Mouse (Mus musculus): ENCODE data around the gene Psip1. TPM values are rescaled to one million over a fixed set of nuclear protein-coding genes. Genes with fewer than 3 reads are reported as not detected.

The Psip1 gene
- polyA plus RNA-seq, 1 experiment from 2014 or later = 202 TPM

DNA sequence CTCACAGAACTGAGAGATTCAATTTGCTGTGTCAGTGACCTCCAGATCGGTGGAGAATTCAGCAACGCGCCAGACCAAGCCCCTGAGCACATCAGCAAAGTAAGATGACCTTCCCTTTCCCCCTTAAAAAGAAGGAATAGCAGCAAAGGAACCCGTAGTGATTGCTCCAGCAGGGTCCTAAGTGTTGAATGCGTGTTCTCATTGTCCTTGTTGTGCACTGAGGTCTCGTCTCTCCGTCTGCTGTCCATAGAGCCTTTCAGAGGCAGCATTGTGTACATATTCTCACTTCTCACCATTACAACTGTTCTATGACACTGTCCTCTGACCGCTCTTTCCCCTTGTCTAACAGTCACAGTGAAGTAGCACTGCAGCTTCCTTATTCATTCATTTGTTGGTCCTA, 49.9 kb downstream of the Psip1 start:
- 97% methylated on average over 8 of the region's 8 CpGs for WGBS
- no peak overlapping the region for H3K4me3 ChIP-seq (ENCODE audit: low read length)
- no peak for ATAC-seq (ENCODE audit: low FRiP score, low TSS enrichment)
- H3K27me3 ChIP-seq (ENCODE audit: control insufficient read depth, insufficient read depth, low read length) = no peaks in the 10 kb centered on the region
- no peaks in the 10 kb centered on the region for H3K4me1 ChIP-seq (ENCODE audit: control insufficient read depth, insufficient read depth, low read length)
- H3K9ac ChIP-seq (ENCODE audit: low read depth, low read length) = no peak overlapping the region
- peaks cover 73% of the 10 kb centered on the region for H3K36me3 ChIP-seq (ENCODE audit: control insufficient read depth, insufficient read depth, low read length)
- no peak overlapping the region for H3K4me2 ChIP-seq (replicated peaks; ENCODE audit: low read depth, low read length)
- no peaks in the 10 kb centered on the region for H3K9me3 ChIP-seq (ENCODE audit: control insufficient read depth, low read length)
- H3K27ac ChIP-seq (ENCODE audit: low read depth, low read length) = no peak overlapping the region

DNA sequence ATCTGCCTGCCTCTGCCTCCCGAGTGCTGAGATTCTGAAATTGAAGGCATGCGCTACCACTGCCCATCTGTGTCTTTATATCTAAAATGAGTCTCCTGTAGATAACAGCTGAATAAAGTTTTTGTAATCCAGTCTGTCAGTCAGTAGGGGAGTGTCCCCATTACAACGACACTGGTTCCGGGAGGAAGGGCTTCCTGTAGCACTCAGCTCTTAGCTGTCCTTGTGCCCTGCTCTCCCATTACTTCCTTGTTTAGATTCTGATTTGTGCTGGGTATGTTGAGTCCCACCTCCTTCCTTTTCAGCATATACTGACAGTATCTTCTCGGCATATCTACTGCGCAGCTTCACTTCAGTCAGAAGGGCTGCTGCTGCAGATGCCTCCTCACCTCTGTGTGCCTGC, 53.4 kb downstream of the Psip1 start:
- 93% methylated on average over 6 of the region's 6 CpGs for WGBS

GRCm38 (mm10) chr4:83431950-83432349, 54.3 kb downstream of the Psip1 start:
- H3K4me2 ChIP-seq (replicated peaks; ENCODE audit: low read depth, low read length) = no peak overlapping the region
- H3K27me3 ChIP-seq (ENCODE audit: control insufficient read depth, insufficient read depth, low read length) = no peaks in the 10 kb centered on the region
- ATAC-seq (ENCODE audit: low FRiP score, low TSS enrichment) = no peak
- H3K9ac ChIP-seq (ENCODE audit: low read depth, low read length) = no peak overlapping the region
- H3K4me3 ChIP-seq (ENCODE audit: low read length) = no peak overlapping the region
- no peak overlapping the region for H3K27ac ChIP-seq (ENCODE audit: low read depth, low read length)
- 89% methylated on average over 7 of the region's 7 CpGs for WGBS
- H3K36me3 ChIP-seq (ENCODE audit: control insufficient read depth, insufficient read depth, low read length) = peaks cover 74% of the 10 kb centered on the region
- no peaks in the 10 kb centered on the region for H3K9me3 ChIP-seq (ENCODE audit: control insufficient read depth, low read length)
- H3K4me1 ChIP-seq (ENCODE audit: control insufficient read depth, insufficient read depth, low read length) = no peaks in the 10 kb centered on the region

More for the DNA sequence above, 53.4 kb downstream of the Psip1 start:
- no peak for ATAC-seq (ENCODE audit: low FRiP score, low TSS enrichment)
- no peak overlapping the region for H3K27ac ChIP-seq (ENCODE audit: low read depth, low read length)
- H3K36me3 ChIP-seq (ENCODE audit: control insufficient read depth, insufficient read depth, low read length) = peaks cover 70% of the 10 kb centered on the region
- H3K9me3 ChIP-seq (ENCODE audit: control insufficient read depth, low read length) = no peaks in the 10 kb centered on the region
- no peak overlapping the region for H3K9ac ChIP-seq (ENCODE audit: low read depth, low read length)
- H3K27me3 ChIP-seq (ENCODE audit: control insufficient read depth, insufficient read depth, low read length) = no peaks in the 10 kb centered on the region
- H3K4me2 ChIP-seq (replicated peaks; ENCODE audit: low read depth, low read length) = no peak overlapping the region
- H3K4me1 ChIP-seq (ENCODE audit: control insufficient read depth, insufficient read depth, low read length) = no peaks in the 10 kb centered on the region
- H3K4me3 ChIP-seq (ENCODE audit: low read length) = no peak overlapping the region

DNA sequence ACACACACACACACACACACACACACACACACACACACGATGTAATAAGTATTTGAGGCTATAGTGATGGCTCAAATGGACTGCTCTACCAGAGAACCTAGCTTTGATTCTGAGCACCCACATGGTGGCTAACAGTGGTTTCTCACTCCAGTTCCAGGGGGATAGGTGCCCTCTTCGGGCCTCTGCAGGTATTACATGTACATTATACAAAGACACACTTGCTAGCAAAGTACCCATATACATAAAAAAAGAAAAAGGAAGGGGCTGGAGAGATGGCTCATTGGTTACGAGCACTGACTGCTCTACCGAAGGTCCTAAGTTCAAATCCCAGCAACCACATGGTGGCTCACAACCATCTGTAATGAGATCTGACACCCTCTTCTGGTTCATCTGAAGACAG, 57.4 kb downstream of the Psip1 start:
- no peak overlapping the region for H3K4me2 ChIP-seq (replicated peaks; ENCODE audit: low read depth, low read length)
- no peak overlapping the region for H3K9ac ChIP-seq (ENCODE audit: low read depth, low read length)
- peaks cover 62% of the 10 kb centered on the region for H3K36me3 ChIP-seq (ENCODE audit: control insufficient read depth, insufficient read depth, low read length)
- H3K9me3 ChIP-seq (ENCODE audit: control insufficient read depth, low read length) = no peaks in the 10 kb centered on the region
- H3K27me3 ChIP-seq (ENCODE audit: control insufficient read depth, insufficient read depth, low read length) = no peaks in the 10 kb centered on the region
- no peaks in the 10 kb centered on the region for H3K4me1 ChIP-seq (ENCODE audit: control insufficient read depth, insufficient read depth, low read length)
- H3K4me3 ChIP-seq (ENCODE audit: low read length) = no peak overlapping the region
- no peak for ATAC-seq (ENCODE audit: low FRiP score, low TSS enrichment)
- no peak overlapping the region for H3K27ac ChIP-seq (ENCODE audit: low read depth, low read length)
- 90% methylated on average over 4 of the region's 4 CpGs for WGBS

GRCm38 (mm10) chr4:83427696-83428095, 58.6 kb downstream of the Psip1 start:
- H3K4me3 ChIP-seq (ENCODE audit: low read length) = no peak overlapping the region
- H3K27ac ChIP-seq (ENCODE audit: low read depth, low read length) = no peak overlapping the region
- H3K36me3 ChIP-seq (ENCODE audit: control insufficient read depth, insufficient read depth, low read length) = peaks cover 62% of the 10 kb centered on the region
- H3K9me3 ChIP-seq (ENCODE audit: control insufficient read depth, low read length) = no peaks in the 10 kb centered on the region
- H3K4me1 ChIP-seq (ENCODE audit: control insufficient read depth, insufficient read depth, low read length) = no peaks in the 10 kb centered on the region
- no peak overlapping the region for H3K4me2 ChIP-seq (replicated peaks; ENCODE audit: low read depth, low read length)
- no peak overlapping the region for H3K9ac ChIP-seq (ENCODE audit: low read depth, low read length)
- 95% methylated on average over 8 of the region's 8 CpGs for WGBS
- H3K27me3 ChIP-seq (ENCODE audit: control insufficient read depth, insufficient read depth, low read length) = no peaks in the 10 kb centered on the region
- ATAC-seq (ENCODE audit: low FRiP score, low TSS enrichment) = no peak

DNA sequence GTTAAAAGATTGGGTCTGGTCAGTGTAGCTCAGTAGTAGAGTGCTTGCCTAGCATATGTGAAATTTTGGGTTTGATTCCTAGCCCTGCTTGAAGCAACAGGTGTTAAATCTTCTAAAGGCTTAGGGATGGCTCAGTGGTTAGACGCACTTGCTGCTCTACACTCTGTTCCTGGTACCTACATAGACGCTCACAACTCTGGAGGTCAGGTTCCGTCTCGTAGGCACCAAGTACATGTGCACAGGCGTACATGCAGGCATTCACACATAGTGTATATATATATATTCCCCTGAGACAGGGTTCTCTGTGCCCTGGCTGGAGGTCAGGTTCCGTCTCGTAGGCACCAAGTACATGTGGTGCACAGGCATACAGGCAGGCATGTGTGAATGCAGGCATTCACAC, 59.1 kb downstream of the Psip1 start:
- H3K4me3 ChIP-seq (ENCODE audit: low read length) = no peak overlapping the region
- peaks cover 62% of the 10 kb centered on the region for H3K36me3 ChIP-seq (ENCODE audit: control insufficient read depth, insufficient read depth, low read length)
- no peaks in the 10 kb centered on the region for H3K9me3 ChIP-seq (ENCODE audit: control insufficient read depth, low read length)
- 96% methylated on average over 7 of the region's 7 CpGs for WGBS
- H3K4me2 ChIP-seq (replicated peaks; ENCODE audit: low read depth, low read length) = no peak overlapping the region
- no peak overlapping the region for H3K27ac ChIP-seq (ENCODE audit: low read depth, low read length)
- H3K9ac ChIP-seq (ENCODE audit: low read depth, low read length) = no peak overlapping the region
- H3K27me3 ChIP-seq (ENCODE audit: control insufficient read depth, insufficient read depth, low read length) = no peaks in the 10 kb centered on the region
- ATAC-seq (ENCODE audit: low FRiP score, low TSS enrichment) = no peak
- no peaks in the 10 kb centered on the region for H3K4me1 ChIP-seq (ENCODE audit: control insufficient read depth, insufficient read depth, low read length)

- Histone ChIP-seq H3K27ac (ENCODE audit: low read depth, low read length) (no peak overlapping the region), H3K9me3 (ENCODE audit: control insufficient read depth, low read length) (no peaks in the 10 kb centered on the region), H3K4me2 (replicated peaks; ENCODE audit: low read depth, low read length) (no peak overlapping the region), H3K4me3 (ENCODE audit: low read length) (no peak overlapping the region), H3K9ac (ENCODE audit: low read depth, low read length) (no peak overlapping the region), H3K4me1 (ENCODE audit: control insufficient read depth, insufficient read depth, low read length) (no peaks in the 10 kb centered on the region), H3K36me3 (ENCODE audit: control insufficient read depth, insufficient read depth, low read length) (peaks cover 60% of the 10 kb centered on the region), H3K27me3 (ENCODE audit: control insufficient read depth, insufficient read depth, low read length) (no peaks in the 10 kb centered on the region)
- no peak for ATAC-seq (ENCODE audit: low FRiP score, low TSS enrichment)
- WGBS = 98% methylated on average over 4 of the region's 4 CpGs
Observed at GRCm38 (mm10) chr4:83425119-83425518, 61.1 kb downstream of the Psip1 start.

DNA sequence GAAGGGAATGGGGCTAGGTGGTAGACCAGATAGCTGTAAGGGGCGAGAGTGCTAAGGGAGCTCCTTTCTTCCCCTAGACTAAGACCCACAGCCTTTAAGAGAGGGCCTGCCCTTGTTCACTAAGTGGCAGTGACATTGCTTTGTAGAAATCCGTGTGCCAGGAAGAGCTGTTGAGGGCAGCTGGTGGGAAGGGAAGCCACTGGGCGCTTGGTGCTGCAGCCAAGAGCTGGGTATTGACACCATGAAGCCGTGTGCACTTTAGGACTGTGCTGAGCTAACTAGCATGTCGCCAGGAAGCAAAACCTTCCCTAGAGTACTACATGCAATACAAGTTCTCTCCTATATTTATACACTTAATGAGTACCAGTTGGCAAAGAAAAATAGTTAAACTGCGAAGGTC, 62.6 kb downstream of the Psip1 start:
- ATAC-seq (ENCODE audit: low FRiP score, low TSS enrichment) = no peak
- H3K4me2 ChIP-seq (replicated peaks; ENCODE audit: low read depth, low read length) = no peak overlapping the region
- H3K36me3 ChIP-seq (ENCODE audit: control insufficient read depth, insufficient read depth, low read length) = peaks cover 49% of the 10 kb centered on the region
- H3K4me3 ChIP-seq (ENCODE audit: low read length) = no peak overlapping the region
- no peaks in the 10 kb centered on the region for H3K27me3 ChIP-seq (ENCODE audit: control insufficient read depth, insufficient read depth, low read length)
- WGBS = 91% methylated on average over 6 of the region's 6 CpGs
- no peak overlapping the region for H3K9ac ChIP-seq (ENCODE audit: low read depth, low read length)
- 0 out of 2 replicates have a peak, but pooled peaks cover 2% of the 10 kb centered on the region for H3K4me1 ChIP-seq (ENCODE audit: control insufficient read depth, insufficient read depth, low read length)
- no peaks in the 10 kb centered on the region for H3K9me3 ChIP-seq (ENCODE audit: control insufficient read depth, low read length)
- H3K27ac ChIP-seq (ENCODE audit: low read depth, low read length) = no peak overlapping the region

DNA sequence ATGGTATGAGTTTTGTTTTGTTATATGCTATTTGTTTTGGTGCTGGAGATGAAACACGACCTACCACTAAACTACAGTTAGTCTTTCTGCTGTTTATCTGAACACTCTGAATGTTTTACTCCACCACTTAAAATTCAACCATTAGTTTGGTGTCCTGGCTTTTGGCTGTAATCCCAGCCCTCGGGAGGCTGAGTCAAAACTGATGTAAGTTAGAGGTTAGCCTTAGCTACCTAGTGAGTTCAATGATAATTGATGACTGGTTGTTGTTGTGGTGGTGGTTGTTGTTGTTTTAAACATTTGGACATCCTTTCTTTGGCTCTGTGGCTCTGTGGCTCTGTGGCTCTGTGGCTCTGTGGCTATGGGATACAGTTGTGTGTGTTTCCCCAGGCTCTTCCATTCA, 67.5 kb downstream of the Psip1 start:
- peaks cover 21% of the 10 kb centered on the region for H3K36me3 ChIP-seq (ENCODE audit: control insufficient read depth, insufficient read depth, low read length)
- H3K4me3 ChIP-seq (ENCODE audit: low read length) = peak overlapping the region; percentile 64
- peak overlapping the region; percentile 45 for H3K4me2 ChIP-seq (replicated peaks; ENCODE audit: low read depth, low read length)
- H3K9me3 ChIP-seq (ENCODE audit: control insufficient read depth, low read length) = no peaks in the 10 kb centered on the region
- 65% methylated on average over 2 of the region's 2 CpGs for WGBS
- no peak for ATAC-seq (ENCODE audit: low FRiP score, low TSS enrichment)
- H3K4me1 ChIP-seq (ENCODE audit: control insufficient read depth, insufficient read depth, low read length) = 0 out of 2 replicates have a peak, but pooled peaks cover 2% of the 10 kb centered on the region
- no peaks in the 10 kb centered on the region for H3K27me3 ChIP-seq (ENCODE audit: control insufficient read depth, insufficient read depth, low read length)
- 0 out of 2 replicates have a peak overlapping the region, but pooled peaks have one; percentile 72 for H3K9ac ChIP-seq (ENCODE audit: low read depth, low read length)
- H3K27ac ChIP-seq (ENCODE audit: low read depth, low read length) = no peak overlapping the region

Measured in kidney, embryonic 14.5 days (tissue).